Mouse (Mus musculus): ENCODE data around the gene Tmem9b. TPM values are rescaled to one million over a fixed set of nuclear protein-coding genes. Genes with fewer than 3 reads are reported as not detected.
A peak's percentile ranks its signal among the peaks of the same experiment; 100 is the strongest.

Gene Tmem9b
- polyA plus RNA-seq, 1 experiment from 2014 or later = 40.5 TPM

DNA sequence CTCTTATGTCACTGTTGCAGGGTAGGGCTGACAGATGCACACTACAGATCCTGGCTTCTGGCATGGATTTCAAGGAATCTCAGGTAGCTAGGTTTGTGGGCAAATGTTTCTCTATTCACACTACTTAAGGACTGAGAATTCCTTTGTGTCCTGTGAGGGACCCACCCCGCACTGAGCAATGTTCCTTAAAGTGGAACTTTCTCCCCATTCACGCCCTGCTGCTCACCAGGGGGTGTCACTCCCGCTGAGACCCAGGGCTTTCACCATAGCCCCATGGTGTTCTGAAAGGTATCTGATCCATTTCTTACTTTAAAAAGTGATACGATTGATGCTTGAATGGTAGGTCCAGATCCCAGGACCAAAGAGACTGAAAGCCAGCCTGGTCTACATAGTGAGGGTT lies 50.0 kb downstream of the Tmem9b start:
- Histone ChIP-seq H3K27me3 (ENCODE audit: insufficient read depth, low read length) (no peaks in the 10 kb centered on the region), H3K27ac (ENCODE audit: low read depth) (no peak overlapping the region), H3K9me3 (ENCODE audit: low read length) (no peaks in the 10 kb centered on the region), H3K4me1 (ENCODE audit: insufficient read depth) (peaks cover 4% of the 10 kb centered on the region; the same call in 1 of the 2 replicates), H3K9ac (replicated peaks) (no peak overlapping the region), H3K4me2 (ENCODE audit: low read depth, low read length) (no peak overlapping the region), H3K4me3 (ENCODE audit: low read depth, low read length) (no peak overlapping the region), H3K36me3 (replicated peaks; ENCODE audit: insufficient read depth, low read length) (no peaks in the 10 kb centered on the region)
- no peak for DNase-seq
- ATAC-seq = no peak
- WGBS (ENCODE audit: insufficient replicate concordance) = 63% methylated on average over 4 of the region's 4 CpGs
- TF ChIP-seq CTCF (IDR thresholded peaks at IDR 0.05; ENCODE audit: low read depth) = no peak
- no peak for TF ChIP-seq EP300 (IDR thresholded peaks at IDR 0.05; ENCODE audit: low read depth)

DNA sequence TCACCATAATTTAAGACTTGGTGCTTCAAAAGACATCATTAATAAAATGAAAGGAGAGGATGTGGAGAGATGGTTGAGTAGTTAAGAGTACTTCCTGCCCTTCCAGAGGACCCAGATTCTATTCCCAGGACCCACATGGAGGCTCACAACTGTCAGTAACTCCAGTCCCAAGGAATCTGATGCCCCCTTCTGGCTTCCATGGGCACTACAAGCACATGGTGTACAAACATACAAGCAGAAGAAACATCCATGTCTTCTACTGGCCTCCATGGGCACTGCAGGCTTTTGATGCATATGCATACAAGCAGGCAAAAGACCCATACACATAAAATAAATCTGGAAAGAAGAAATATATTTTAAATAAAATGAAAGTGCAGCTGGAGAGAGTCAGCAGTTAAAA lies 52.5 kb downstream of the Tmem9b start:
- no peak for ATAC-seq

DNA sequence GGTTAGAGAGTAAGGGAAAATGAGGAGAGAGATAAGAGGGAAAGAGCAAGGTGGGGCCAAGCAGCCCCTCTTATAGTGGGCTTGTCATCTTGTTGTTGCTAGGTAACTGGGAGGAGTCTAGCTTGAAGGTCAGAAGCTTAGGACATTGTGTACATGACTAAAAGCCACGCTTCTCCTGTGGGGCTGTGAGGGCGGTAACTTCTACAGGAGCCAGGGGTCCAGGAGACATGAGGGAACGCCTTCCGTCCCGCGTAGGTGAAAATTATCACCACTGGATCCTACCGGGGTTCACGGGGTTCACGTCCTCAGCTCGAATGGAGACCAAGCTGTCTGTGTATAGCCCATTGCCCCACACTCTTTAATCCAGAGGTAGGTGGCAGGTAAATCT lies 57.3 kb downstream of the Tmem9b start:
- Histone ChIP-seq H3K4me2 (ENCODE audit: low read depth, low read length) (no peak overlapping the region), H3K4me1 (ENCODE audit: insufficient read depth) (no peaks in the 10 kb centered on the region), H3K36me3 (replicated peaks; ENCODE audit: insufficient read depth, low read length) (no peaks in the 10 kb centered on the region), H3K9me3 (ENCODE audit: low read length) (no peaks in the 10 kb centered on the region), H3K9ac (replicated peaks) (no peak overlapping the region), H3K27ac (ENCODE audit: low read depth) (no peak overlapping the region), H3K27me3 (ENCODE audit: insufficient read depth, low read length) (no peaks in the 10 kb centered on the region), H3K4me3 (ENCODE audit: low read depth, low read length) (no peak overlapping the region)
- TF ChIP-seq EP300 (IDR thresholded peaks at IDR 0.05; ENCODE audit: low read depth) (no peak), CTCF (IDR thresholded peaks at IDR 0.05; ENCODE audit: low read depth) (no peak)
- WGBS (ENCODE audit: insufficient replicate concordance) = 94% methylated on average over 10 of the region's 10 CpGs
- no peak for ATAC-seq
- DNase-seq = no peak

More for the DNA sequence above, 52.5 kb downstream of the Tmem9b start:
- TF ChIP-seq EP300 (IDR thresholded peaks at IDR 0.05; ENCODE audit: low read depth) = no peak
- TF ChIP-seq CTCF (IDR thresholded peaks at IDR 0.05; ENCODE audit: low read depth) = peak; percentile 45
- Histone ChIP-seq H3K9ac (replicated peaks) (no peak overlapping the region), H3K9me3 (ENCODE audit: low read length) (no peaks in the 10 kb centered on the region), H3K36me3 (replicated peaks; ENCODE audit: insufficient read depth, low read length) (no peaks in the 10 kb centered on the region), H3K27me3 (ENCODE audit: insufficient read depth, low read length) (no peaks in the 10 kb centered on the region), H3K4me2 (ENCODE audit: low read depth, low read length) (no peak overlapping the region), H3K4me3 (ENCODE audit: low read depth, low read length) (no peak overlapping the region), H3K27ac (ENCODE audit: low read depth) (no peak overlapping the region), H3K4me1 (ENCODE audit: insufficient read depth) (peaks cover 4% of the 10 kb centered on the region; the same call in 1 of the 2 replicates)
- DNase-seq = no peak

DNA sequence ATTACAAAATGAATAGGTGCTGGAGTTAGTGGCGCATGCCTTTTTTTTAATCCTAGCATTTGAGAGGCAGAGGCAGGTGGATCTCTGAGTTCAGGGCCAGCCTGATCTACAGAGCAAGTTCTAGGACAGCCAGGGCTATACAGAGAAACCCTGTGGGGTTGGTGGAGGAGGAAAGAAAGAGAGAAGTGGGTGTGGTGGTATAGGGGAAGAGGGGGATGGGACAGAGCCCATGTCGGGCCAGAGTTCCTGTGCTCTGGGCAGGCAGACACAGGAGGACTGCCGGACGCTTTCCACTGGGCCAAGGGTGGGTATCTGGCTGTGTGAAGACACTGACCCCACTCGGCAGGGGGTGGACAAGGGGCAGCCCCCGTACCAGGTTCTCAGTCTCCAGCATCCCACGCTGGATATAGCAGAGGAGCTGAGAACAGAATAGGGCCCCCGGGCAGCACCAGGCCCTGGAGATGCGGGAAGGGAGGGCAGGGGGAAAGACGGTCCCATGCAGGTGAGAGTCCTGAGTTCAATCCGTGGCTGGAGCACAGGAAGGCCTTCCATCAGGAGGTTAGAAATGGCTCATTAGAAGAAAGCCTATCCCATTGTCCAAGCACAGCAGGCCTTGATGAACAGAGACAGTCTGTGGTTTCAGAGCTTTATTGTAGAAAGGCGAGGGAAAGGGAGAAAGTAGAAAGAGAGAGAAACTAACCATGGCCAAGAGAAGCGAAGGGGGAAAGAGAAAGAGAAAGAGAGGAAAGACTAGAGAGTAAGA lies 57.9 kb downstream of the Tmem9b start:
- no peaks in the 10 kb centered on the region for H3K4me1 ChIP-seq (ENCODE audit: insufficient read depth)
- no peak overlapping the region for H3K4me3 ChIP-seq (ENCODE audit: low read depth, low read length)
- DNase-seq (no peak), ATAC-seq (no peak)
- H3K4me2 ChIP-seq (ENCODE audit: low read depth, low read length) = no peak overlapping the region
- no peak overlapping the region for H3K9ac ChIP-seq (replicated peaks)
- H3K36me3 ChIP-seq (replicated peaks; ENCODE audit: insufficient read depth, low read length) = no peaks in the 10 kb centered on the region
- no peak overlapping the region for H3K27ac ChIP-seq (ENCODE audit: low read depth)
- H3K9me3 ChIP-seq (ENCODE audit: low read length) = no peaks in the 10 kb centered on the region
- no peaks in the 10 kb centered on the region for H3K27me3 ChIP-seq (ENCODE audit: insufficient read depth, low read length)
- TF ChIP-seq EP300 (IDR thresholded peaks at IDR 0.05; ENCODE audit: low read depth) (no peak), CTCF (IDR thresholded peaks at IDR 0.05; ENCODE audit: low read depth) (no peak)
- WGBS (ENCODE audit: insufficient replicate concordance) = 81% methylated on average over 13 of the region's 13 CpGs

DNA sequence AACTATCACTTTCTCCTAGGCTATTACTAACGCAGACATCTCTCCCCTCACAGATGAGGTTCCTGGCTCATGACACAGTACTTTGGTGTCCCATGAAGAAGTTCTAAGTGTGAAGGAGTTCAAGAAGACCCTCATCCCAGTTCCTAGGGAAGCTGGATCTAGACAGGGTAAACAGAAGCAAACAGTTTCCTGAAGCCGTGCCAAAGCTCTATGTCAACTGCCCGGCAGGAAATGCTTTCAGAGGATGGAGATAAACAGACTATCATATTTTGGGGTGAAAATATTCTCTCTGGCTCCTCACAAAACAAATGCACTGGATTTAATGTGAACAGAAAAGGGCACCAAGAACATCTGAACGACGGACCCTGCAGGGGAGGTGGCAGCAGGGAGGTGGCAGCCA lies 61.7 kb downstream of the Tmem9b start:
- TF ChIP-seq CTCF (IDR thresholded peaks at IDR 0.05; ENCODE audit: low read depth) (no peak), EP300 (IDR thresholded peaks at IDR 0.05; ENCODE audit: low read depth) (no peak)
- Histone ChIP-seq H3K4me2 (ENCODE audit: low read depth, low read length) (no peak overlapping the region), H3K9me3 (ENCODE audit: low read length) (no peaks in the 10 kb centered on the region), H3K36me3 (replicated peaks; ENCODE audit: insufficient read depth, low read length) (no peaks in the 10 kb centered on the region), H3K9ac (replicated peaks) (no peak overlapping the region), H3K4me3 (ENCODE audit: low read depth, low read length) (no peak overlapping the region), H3K27ac (ENCODE audit: low read depth) (no peak overlapping the region), H3K27me3 (ENCODE audit: insufficient read depth, low read length) (no peaks in the 10 kb centered on the region), H3K4me1 (ENCODE audit: insufficient read depth) (no peaks in the 10 kb centered on the region; the same call in 1 of the 2 replicates)
- no peak for ATAC-seq
- DNase-seq = no peak
- WGBS (ENCODE audit: insufficient replicate concordance) = 81% methylated on average over 5 of the region's 5 CpGs

DNA sequence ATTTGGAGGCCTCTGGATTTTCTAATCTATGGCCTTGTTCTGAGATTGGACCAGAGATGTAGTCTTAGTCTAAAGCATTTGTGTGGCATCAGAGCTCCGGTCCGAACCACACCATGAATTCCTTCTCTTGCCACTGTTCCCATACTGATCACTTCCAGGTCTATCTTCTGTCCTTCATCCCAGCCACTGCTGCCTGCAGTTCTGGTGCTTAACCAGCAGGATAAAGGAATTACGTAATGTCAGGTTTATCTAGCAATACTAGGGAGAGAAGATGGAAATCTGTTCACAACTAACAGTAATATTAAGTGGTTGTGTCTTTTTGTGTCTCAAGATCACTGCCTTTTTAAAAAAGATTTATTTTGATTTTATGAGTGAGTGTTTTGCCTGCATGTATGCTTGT lies 62.6 kb downstream of the Tmem9b start:
- 81% methylated on average over 3 of the region's 3 CpGs for WGBS (ENCODE audit: insufficient replicate concordance)
- Histone ChIP-seq H3K27me3 (ENCODE audit: insufficient read depth, low read length) (no peaks in the 10 kb centered on the region), H3K4me1 (ENCODE audit: insufficient read depth) (no peaks in the 10 kb centered on the region; the same call in 1 of the 2 replicates), H3K9ac (replicated peaks) (no peak overlapping the region), H3K4me3 (ENCODE audit: low read depth, low read length) (no peak overlapping the region), H3K9me3 (ENCODE audit: low read length) (no peaks in the 10 kb centered on the region), H3K4me2 (ENCODE audit: low read depth, low read length) (no peak overlapping the region), H3K36me3 (replicated peaks; ENCODE audit: insufficient read depth, low read length) (no peaks in the 10 kb centered on the region), H3K27ac (ENCODE audit: low read depth) (no peak overlapping the region)
- ATAC-seq (no peak), DNase-seq (no peak)
- TF ChIP-seq CTCF (IDR thresholded peaks at IDR 0.05; ENCODE audit: low read depth) (peak; percentile 43), EP300 (IDR thresholded peaks at IDR 0.05; ENCODE audit: low read depth) (no peak)

Measured in liver, postnatal 0 days (tissue).